Mouse (Mus musculus) midbrain, embryonic 10.5 days (tissue): ENCODE results near the gene Sf3b2. TPM values are rescaled to one million over a fixed set of nuclear protein-coding genes. Genes with fewer than 3 reads are reported as not detected.
"Not testable (repeated sequence)": the region's sequence is repeated elsewhere in the genome, so short reads cannot be mapped to it uniquely, and the experiment has no call there.

Source experiments
- DNase-seq: peaks from one replicate; pipeline ENCODE4 v3.0.0-alpha.2; 2017; ENCODE audit warnings: low spot score
- H3K27ac ChIP-seq: fragments of 300-500 bp; sonication (generic); replicated peaks from 2 replicates; pipeline ENCODE4 v1.5.1; 2016; ENCODE audit warnings: mild to moderate bottlenecking
- H3K27me3 ChIP-seq: fragments of 300-500 bp; sonication (generic); 2 replicates; pipeline ENCODE4 v1.6.1; 2016; ENCODE audit warnings: low read depth, mild to moderate bottlenecking; ENCODE audit not compliant: poor library complexity, severe bottlenecking
- H3K36me3 ChIP-seq: fragments of 300-500 bp; sonication (generic); 2 replicates; pipeline ENCODE4 v1.6.1; 2016; ENCODE audit warnings: mild to moderate bottlenecking, moderate library complexity
- H3K4me1 ChIP-seq: fragments of 300-500 bp; sonication (generic); 2 replicates; pipeline ENCODE4 v1.6.1; 2016
- H3K4me3 ChIP-seq: fragments of 300-500 bp; sonication (generic); 2 replicates; pipeline ENCODE4 v1.5.1; 2016; ENCODE audit warnings: mild to moderate bottlenecking, moderate library complexity
- H3K9me3 ChIP-seq: fragments of 300-500 bp; sonication (generic); replicated peaks from 2 replicates; pipeline ENCODE4 v1.6.1; 2016; ENCODE audit warnings: mild to moderate bottlenecking
- WGBS: fragments of 180-500 bp; shearing (Covaris S2); methylation state at CpG from one replicate; pipeline ENCODE4 v1.1.7; 2016; 5-methylcytosine and 5-hydroxymethylcytosine counted together
- polyA plus RNA-seq: library from polyadenylated mRNA; unstranded; fragments of >200 nt; fragmentation: Nextera tagmentation; extraction: Ambion mirVana; gene quantifications from 2 replicates; pipeline ENCODE4 v1.2.1, GENCODE M21; 2016

Gene Sf3b2
- polyA plus RNA-seq, 1 experiment from 2014 or later: 468 TPM

GRCm38 (mm10) chr19:5269392-5269791 is 25.9 kb downstream of the Sf3b2 start:
- no peak overlapping the region for H3K4me3 ChIP-seq
- H3K4me1 ChIP-seq: peaks cover 28% of the 10 kb centered on the region
- WGBS: 87% methylated on average over 5 of the region's 5 CpGs
- no peaks in the 10 kb centered on the region for H3K9me3 ChIP-seq
- no peak for DNase-seq
- H3K27me3 ChIP-seq: no peaks in the 10 kb centered on the region
- peaks cover 7% of the 10 kb centered on the region for H3K36me3 ChIP-seq
- H3K27ac ChIP-seq: no peak overlapping the region

GRCm38 (mm10) chr19:5268875-5269274 is 26.4 kb downstream of the Sf3b2 start:
- Histone ChIP-seq H3K4me3 (no peak overlapping the region), H3K27ac (no peak overlapping the region), H3K4me1 (peaks cover 27% of the 10 kb centered on the region), H3K27me3 (no peaks in the 10 kb centered on the region), H3K36me3 (peaks cover 2% of the 10 kb centered on the region), H3K9me3 (no peaks in the 10 kb centered on the region)
- DNase-seq: no peak
- WGBS: 88% methylated on average over 3 of the region's 3 CpGs

GRCm38 (mm10) chr19:5268017-5268416 is 27.2 kb downstream of the Sf3b2 start:
- no peaks in the 10 kb centered on the region for H3K36me3 ChIP-seq
- no peaks in the 10 kb centered on the region for H3K27me3 ChIP-seq
- H3K9me3 ChIP-seq: no peaks in the 10 kb centered on the region
- no peak for DNase-seq
- no peak overlapping the region for H3K4me3 ChIP-seq
- H3K4me1 ChIP-seq: peaks cover 19% of the 10 kb centered on the region
- no peak overlapping the region for H3K27ac ChIP-seq

- H3K27ac ChIP-seq: no peak overlapping the region
- peaks cover 13% of the 10 kb centered on the region for H3K4me1 ChIP-seq
- H3K9me3 ChIP-seq: no peaks in the 10 kb centered on the region
- no peak for DNase-seq
- no peaks in the 10 kb centered on the region for H3K36me3 ChIP-seq
- H3K4me3 ChIP-seq: no peak overlapping the region
- no peaks in the 10 kb centered on the region for H3K27me3 ChIP-seq
- WGBS: 92% methylated on average over 5 of the region's 5 CpGs
These were observed 28.2 kb downstream of the Sf3b2 start for GRCm38 (mm10) chr19:5267015-5267414.

- H3K4me3 ChIP-seq: no peak overlapping the region
- H3K27ac ChIP-seq: no peak overlapping the region
- H3K4me1 ChIP-seq: no peaks in the 10 kb centered on the region
- no peaks in the 10 kb centered on the region for H3K9me3 ChIP-seq
- 52% methylated on average over 3 of the region's 3 CpGs for WGBS
- H3K36me3 ChIP-seq: peaks cover 7% of the 10 kb centered on the region; the same call in 1 of the 2 replicates
- DNase-seq: no peak
- no peaks in the 10 kb centered on the region for H3K27me3 ChIP-seq
These were observed 38.1 kb downstream of the Sf3b2 start for GRCm38 (mm10) chr19:5257140-5257539.

GRCm38 (mm10) chr19:5236981-5237380 is 58.3 kb downstream of the Sf3b2 start:
- DNase-seq, H3K9me3 ChIP-seq, H3K27me3 ChIP-seq, H3K4me1 ChIP-seq, H3K4me3 ChIP-seq, H3K27ac ChIP-seq, H3K36me3 ChIP-seq: not testable (repeated sequence)
- 97% methylated on average over 1 of the region's 1 CpGs for WGBS

- 90% methylated on average over 4 of the region's 4 CpGs for WGBS
- Histone ChIP-seq H3K4me3 (no peak overlapping the region), H3K4me1 (no peaks in the 10 kb centered on the region), H3K27ac (no peak overlapping the region), H3K9me3 (no peaks in the 10 kb centered on the region), H3K27me3 (no peaks in the 10 kb centered on the region), H3K36me3 (no peaks in the 10 kb centered on the region)
- no peak for DNase-seq
These were observed 62.6 kb downstream of the Sf3b2 start for GRCm38 (mm10) chr19:5232696-5233095.

GRCm38 (mm10) chr19:5230110-5230509 is 65.1 kb downstream of the Sf3b2 start:
- 0 out of 2 replicates have a peak, but pooled peaks cover under 1% of the 10 kb centered on the region for H3K4me1 ChIP-seq
- H3K9me3 ChIP-seq: no peaks in the 10 kb centered on the region
- WGBS: 88% methylated on average over 2 of the region's 2 CpGs
- H3K4me3 ChIP-seq: no peak overlapping the region
- no peaks in the 10 kb centered on the region for H3K27me3 ChIP-seq
- no peak overlapping the region for H3K27ac ChIP-seq
- DNase-seq: no peak
- no peaks in the 10 kb centered on the region for H3K36me3 ChIP-seq

GRCm38 (mm10) chr19:5224624-5225023 is 70.6 kb downstream of the Sf3b2 start:
- 54% methylated on average over 2 of the region's 2 CpGs for WGBS
- H3K27ac ChIP-seq: no peak overlapping the region
- peaks cover 7% of the 10 kb centered on the region; the same call in 1 of the 2 replicates for H3K4me1 ChIP-seq
- H3K9me3 ChIP-seq: no peaks in the 10 kb centered on the region
- no peak overlapping the region for H3K4me3 ChIP-seq
- no peak for DNase-seq
- no peaks in the 10 kb centered on the region for H3K27me3 ChIP-seq
- H3K36me3 ChIP-seq: no peaks in the 10 kb centered on the region

- DNase-seq: no peak
- H3K27ac ChIP-seq: no peak overlapping the region
- WGBS: 81% methylated on average over 4 of the region's 4 CpGs
- peaks cover 7% of the 10 kb centered on the region; the same call in 1 of the 2 replicates for H3K4me1 ChIP-seq
- no peaks in the 10 kb centered on the region for H3K9me3 ChIP-seq
- no peak overlapping the region for H3K4me3 ChIP-seq
- H3K27me3 ChIP-seq: no peaks in the 10 kb centered on the region
- H3K36me3 ChIP-seq: no peaks in the 10 kb centered on the region
These were observed 71.2 kb downstream of the Sf3b2 start for GRCm38 (mm10) chr19:5224077-5224476.

Other genes starting within 250 kb of the Sf3b2 start
- gene Rin1, start 245.0 kb downstream of the Sf3b2 start, polyA plus RNA-seq: 2.5 and 2.8 TPM in 2 replicates
- gene Cd248, start 227.4 kb downstream of the Sf3b2 start, polyA plus RNA-seq: 25.3 and 34.1 TPM in 2 replicates
- 0.97 and 1.0 TPM in 2 replicates for gene Tmem151a, start 209.9 kb downstream of the Sf3b2 start, polyA plus RNA-seq
- 85.1 and 90.7 TPM in 2 replicates for gene Yif1a, start 206.9 kb downstream of the Sf3b2 start, polyA plus RNA-seq
- 42.2 and 72.4 TPM in 2 replicates for gene Cnih2, start 196.9 kb downstream of the Sf3b2 start, polyA plus RNA-seq
- gene Rab1b, start 188.4 kb downstream of the Sf3b2 start, polyA plus RNA-seq: 267 and 280 TPM in 2 replicates
- gene Klc2, start 176.9 kb downstream of the Sf3b2 start, polyA plus RNA-seq: 31.1 and 40.7 TPM in 2 replicates
- 21.3 and 23.7 TPM in 2 replicates for gene Pacs1, start 22.3 kb downstream of the Sf3b2 start, polyA plus RNA-seq
- 10.8 and 15.4 TPM in 2 replicates for gene Gal3st3, start 2.9 kb upstream of the Sf3b2 start, polyA plus RNA-seq
- gene Catsper1, start 40.3 kb upstream of the Sf3b2 start, polyA plus RNA-seq: not detected in 2 replicates
- 0.67 TPM in 1 of 2 replicates, not detected in the other for gene Cst6, start 54.1 kb upstream of the Sf3b2 start, polyA plus RNA-seq
- 86.9 and 89.4 TPM in 2 replicates for gene Eif1ad, start 71.3 kb upstream of the Sf3b2 start, polyA plus RNA-seq
- 575 and 616 TPM in 2 replicates for gene Banf1, start 71.7 kb upstream of the Sf3b2 start, polyA plus RNA-seq
- 88.2 and 96.2 TPM in 2 replicates for gene Sart1, start 93.2 kb upstream of the Sf3b2 start, polyA plus RNA-seq
- gene Tsga10ip, start 107.1 kb upstream of the Sf3b2 start, polyA plus RNA-seq: 0.39 TPM in 1 of 2 replicates, not detected in the other
- gene Drap1, start 129.5 kb upstream of the Sf3b2 start, polyA plus RNA-seq: 221 and 228 TPM in 2 replicates
- 45.1 and 48.5 TPM in 2 replicates for gene AI837181, start 129.7 kb upstream of the Sf3b2 start, polyA plus RNA-seq
- gene Fosl1, start 152.1 kb upstream of the Sf3b2 start, polyA plus RNA-seq: not detected in 2 replicates
- gene Ccdc85b, start 162.4 kb upstream of the Sf3b2 start, polyA plus RNA-seq: 5.5 and 6.0 TPM in 2 replicates
- 98.0 and 111 TPM in 2 replicates for gene Fibp, start 165.2 kb upstream of the Sf3b2 start, polyA plus RNA-seq
- 1.7 and 2.7 TPM in 2 replicates for gene Ctsw, start 173.1 kb upstream of the Sf3b2 start, polyA plus RNA-seq
- gene Efemp2, start 178.5 kb upstream of the Sf3b2 start, polyA plus RNA-seq: 67.6 and 69.1 TPM in 2 replicates
- gene Mus81, start 192.9 kb upstream of the Sf3b2 start, polyA plus RNA-seq: 41.3 and 47.0 TPM in 2 replicates
- 3,131 and 3,331 TPM in 2 replicates for gene Cfl1, start 195.0 kb upstream of the Sf3b2 start, polyA plus RNA-seq
- gene 1700020D05Rik, start 208.3 kb upstream of the Sf3b2 start, polyA plus RNA-seq: not detected in 2 replicates
- 9.6 and 15.3 TPM in 2 replicates for gene Snx32, start 215.1 kb upstream of the Sf3b2 start, polyA plus RNA-seq